Mouse (Mus musculus): ENCODE measurements around the gene Erbb3.
"Not testable (repeated sequence)": the region's sequence is repeated elsewhere in the genome, so short reads cannot be mapped to it uniquely, and the experiment has no call there.

DNA sequence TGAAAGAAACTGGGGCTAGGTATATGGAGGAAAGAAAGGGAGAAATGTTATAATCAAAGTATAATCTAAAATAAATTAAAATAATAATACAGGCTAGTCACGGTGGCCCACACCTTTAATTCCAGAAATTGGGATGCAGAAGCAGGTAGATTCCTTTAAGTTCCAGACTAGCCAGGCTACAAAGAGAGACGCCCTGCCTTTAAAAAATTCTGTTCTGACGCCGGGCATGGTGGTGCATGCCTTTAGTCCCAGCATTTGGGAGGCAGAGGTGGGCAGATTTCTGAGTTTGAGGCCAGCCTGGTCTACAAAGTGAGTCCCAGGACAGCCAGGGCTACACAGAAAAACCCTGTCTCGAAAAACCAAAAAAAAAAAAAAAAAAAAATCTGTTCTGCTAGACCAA, 40.9 kb upstream of the Erbb3 start:
- TF ChIP-seq CTCF (IDR thresholded peaks at IDR 0.05; ENCODE audit: control insufficient read depth, insufficient read depth, insufficient replicate concordance, low read depth, low read length); POLR2A (IDR thresholded peaks at IDR 0.05; ENCODE audit: control insufficient read depth, low read depth, low read length): not testable (repeated sequence)

Measured in testis, adult 2 months (tissue).